Mouse (Mus musculus): ENCODE results near the gene Hoxb7. TPM values are rescaled to one million over a fixed set of nuclear protein-coding genes. Genes with fewer than 3 reads are reported as not detected.

Gene Hoxb7
- total RNA-seq, 2 experiments from 2014 or later = not detected

GRCm38 (mm10) chr11:96297428-96297827 is 11.0 kb downstream of the Hoxb7 start:
- no peak for ATAC-seq (replicated peaks; ENCODE audit: low FRiP score, poor library complexity, severe bottlenecking)

GRCm38 (mm10) chr11:96297968-96298635 is 11.7 kb downstream of the Hoxb7 start:
- ATAC-seq (replicated peaks; ENCODE audit: low FRiP score, poor library complexity, severe bottlenecking) = no peak

GRCm38 (mm10) chr11:96298895-96299667 is 12.7 kb downstream of the Hoxb7 start:
- no peak for ATAC-seq (replicated peaks; ENCODE audit: low FRiP score, poor library complexity, severe bottlenecking)

- ATAC-seq (replicated peaks; ENCODE audit: low FRiP score, poor library complexity, severe bottlenecking) = no peak
Observed at GRCm38 (mm10) chr11:96299781-96300180, 13.4 kb downstream of the Hoxb7 start.

GRCm38 (mm10) chr11:96300354-96301063 is 14.1 kb downstream of the Hoxb7 start:
- no peak for ATAC-seq (replicated peaks; ENCODE audit: low FRiP score, poor library complexity, severe bottlenecking)

GRCm38 (mm10) chr11:96301064-96301431 is 14.6 kb downstream of the Hoxb7 start:
- ATAC-seq (replicated peaks; ENCODE audit: low FRiP score, poor library complexity, severe bottlenecking) = no peak

- ATAC-seq (replicated peaks; ENCODE audit: low FRiP score, poor library complexity, severe bottlenecking) = no peak
Observed at GRCm38 (mm10) chr11:96301837-96302236, 15.4 kb downstream of the Hoxb7 start.

- ATAC-seq (replicated peaks; ENCODE audit: low FRiP score, poor library complexity, severe bottlenecking) = no peak
Observed at GRCm38 (mm10) chr11:96302381-96303150, 16.1 kb downstream of the Hoxb7 start.

GRCm38 (mm10) chr11:96303151-96304099 is 17.0 kb downstream of the Hoxb7 start, which contains the start of gene Hoxb5:
TSS of gene Hoxb5 (plus strand) at chr11:96303336.
- no peak for ATAC-seq (replicated peaks; ENCODE audit: low FRiP score, poor library complexity, severe bottlenecking)

GRCm38 (mm10) chr11:96304381-96305195 is 18.2 kb downstream of the Hoxb7 start:
- no peak for ATAC-seq (replicated peaks; ENCODE audit: low FRiP score, poor library complexity, severe bottlenecking)

- ATAC-seq (replicated peaks; ENCODE audit: low FRiP score, poor library complexity, severe bottlenecking) = no peak
Observed at GRCm38 (mm10) chr11:96305505-96306182, 19.2 kb downstream of the Hoxb7 start.

GRCm38 (mm10) chr11:96306183-96306907 is 19.9 kb downstream of the Hoxb7 start:
- no peak for ATAC-seq (replicated peaks; ENCODE audit: low FRiP score, poor library complexity, severe bottlenecking)

- ATAC-seq (replicated peaks; ENCODE audit: low FRiP score, poor library complexity, severe bottlenecking) = no peak
Observed at GRCm38 (mm10) chr11:96306908-96307269, 20.5 kb downstream of the Hoxb7 start.

- no peak for ATAC-seq (replicated peaks; ENCODE audit: low FRiP score, poor library complexity, severe bottlenecking)
Observed at GRCm38 (mm10) chr11:96308763-96309162, 22.3 kb downstream of the Hoxb7 start.

GRCm38 (mm10) chr11:96309288-96309687 is 22.9 kb downstream of the Hoxb7 start:
- no peak for ATAC-seq (replicated peaks; ENCODE audit: low FRiP score, poor library complexity, severe bottlenecking)

- ATAC-seq (replicated peaks; ENCODE audit: low FRiP score, poor library complexity, severe bottlenecking) = no peak
Observed at GRCm38 (mm10) chr11:96310183-96310938, 23.9 kb downstream of the Hoxb7 start.

Data from erythroblast, adult 5-6 weeks (primary cell).